Mouse (Mus musculus) frontal cortex, adult (tissue): ENCODE measurements around the gene Abcb5.

Experiments
- ATAC-seq: cut with Nextera tagmentation; 2 replicates; pipeline ENCODE4 v1.9.2; 2017; ENCODE audit warnings: mild to moderate bottlenecking, moderate library complexity, mixed read lengths; ENCODE audit not compliant: low TSS enrichment

Abcb5 gene

DNA sequence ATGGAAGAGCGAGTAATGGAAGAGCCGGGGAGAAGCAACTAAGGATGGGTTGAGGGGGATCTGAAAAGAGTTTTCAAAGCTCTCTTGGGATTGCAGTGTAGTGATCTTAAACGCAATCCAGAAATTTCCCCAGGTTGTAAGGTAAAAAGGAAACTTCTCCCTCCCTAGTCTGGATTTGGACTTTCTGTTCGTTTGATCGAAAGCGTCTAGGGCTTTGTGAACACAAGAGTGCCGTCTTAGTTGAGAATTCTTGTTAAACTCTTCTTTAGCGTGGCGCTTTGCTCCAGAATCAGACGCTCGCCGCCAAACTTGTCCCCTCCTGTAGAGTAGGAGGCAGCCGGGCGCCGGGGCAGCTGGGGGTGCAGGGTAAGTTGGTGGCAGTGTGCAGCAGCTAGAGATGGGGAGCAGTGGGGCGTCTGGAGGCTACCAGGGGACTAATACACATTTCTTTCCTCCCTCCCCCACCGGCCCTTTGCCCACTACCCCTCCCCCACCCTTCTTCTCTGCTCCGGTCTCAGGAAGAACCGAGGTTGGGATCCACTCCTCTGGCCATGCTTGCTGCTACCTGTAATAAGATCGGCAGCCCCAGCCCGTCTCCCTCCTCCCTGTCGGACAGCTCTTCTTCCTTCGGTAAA lies 118.2 kb downstream of the Abcb5 start:
- ATAC-seq, result no peak

DNA sequence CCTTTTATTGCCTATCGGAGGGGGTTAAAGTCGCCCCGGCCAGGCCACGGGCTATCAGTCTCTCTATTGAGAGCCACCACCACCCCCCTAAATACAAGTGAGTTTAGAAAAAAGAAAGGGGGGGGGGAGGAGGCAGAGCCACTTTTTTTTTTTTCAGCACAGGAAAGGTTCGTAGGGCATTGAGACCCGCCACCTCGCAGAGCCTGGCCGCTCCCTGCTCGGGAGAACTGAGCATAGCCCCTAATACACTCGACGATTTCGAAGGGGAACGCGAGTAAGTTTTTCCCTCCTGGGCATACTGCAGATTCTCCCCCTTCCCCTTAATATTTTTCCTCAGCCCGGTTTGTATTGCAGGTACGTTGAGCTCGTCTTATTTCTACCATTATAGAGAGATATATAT lies 118.8 kb downstream of the Abcb5 start:
- no peak for ATAC-seq

DNA sequence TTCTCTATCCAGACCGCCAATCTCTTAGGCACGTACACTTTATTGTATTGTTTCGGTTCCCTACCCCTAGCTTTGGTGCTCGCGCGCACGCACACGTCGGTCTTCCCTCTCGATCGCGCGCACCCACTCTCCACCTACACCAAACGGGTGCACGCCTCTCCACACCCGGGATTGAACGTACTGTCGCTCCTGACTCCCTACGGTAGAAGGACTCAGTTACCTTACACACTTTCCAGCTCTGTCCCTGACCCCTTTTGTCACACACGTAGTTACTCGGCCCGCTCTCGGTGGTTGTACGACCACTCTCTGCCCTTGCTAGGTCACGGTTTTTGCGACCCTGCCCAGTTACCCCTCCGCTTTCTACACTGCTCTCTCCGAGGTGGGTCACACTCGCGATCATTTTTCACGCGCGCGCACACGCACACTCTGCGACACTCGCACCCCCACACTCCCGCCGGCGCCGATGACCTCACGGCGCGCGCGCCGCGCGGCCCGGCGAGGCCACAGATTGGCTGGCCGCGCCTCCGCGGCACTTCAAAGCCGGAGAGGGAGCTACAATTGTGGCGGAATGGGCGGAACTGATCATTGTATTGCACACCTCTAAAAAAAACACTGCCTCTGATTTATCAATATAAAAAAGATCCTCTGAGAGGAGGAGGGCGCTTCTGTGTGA lies 119.4 kb downstream of the Abcb5 start:
- ATAC-seq, result peak; percentile 73

DNA sequence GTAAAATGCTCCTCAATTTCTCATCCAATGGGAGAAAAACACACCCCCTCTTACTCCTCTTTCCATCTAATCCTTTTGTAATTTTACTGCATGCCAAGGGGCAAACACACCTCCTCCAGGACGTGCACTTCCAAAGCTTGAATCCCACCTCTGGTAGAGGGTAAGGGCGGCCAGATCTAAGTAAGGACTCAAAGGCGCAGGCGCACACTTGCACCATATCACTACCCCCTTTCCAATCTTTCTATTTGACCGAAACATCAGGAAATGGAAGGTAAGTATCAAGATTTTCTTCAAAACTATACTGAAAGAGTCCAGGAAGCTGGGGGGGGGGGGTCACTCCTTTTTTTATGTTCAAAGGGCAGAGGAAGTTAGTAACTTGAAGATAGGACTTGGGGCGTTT lies 120.0 kb downstream of the Abcb5 start, which contains the start of gene Sp8:
TSS of gene Sp8 (plus strand) at position 109 of the 400 bp plus-strand sequence.
- no peak for ATAC-seq

DNA sequence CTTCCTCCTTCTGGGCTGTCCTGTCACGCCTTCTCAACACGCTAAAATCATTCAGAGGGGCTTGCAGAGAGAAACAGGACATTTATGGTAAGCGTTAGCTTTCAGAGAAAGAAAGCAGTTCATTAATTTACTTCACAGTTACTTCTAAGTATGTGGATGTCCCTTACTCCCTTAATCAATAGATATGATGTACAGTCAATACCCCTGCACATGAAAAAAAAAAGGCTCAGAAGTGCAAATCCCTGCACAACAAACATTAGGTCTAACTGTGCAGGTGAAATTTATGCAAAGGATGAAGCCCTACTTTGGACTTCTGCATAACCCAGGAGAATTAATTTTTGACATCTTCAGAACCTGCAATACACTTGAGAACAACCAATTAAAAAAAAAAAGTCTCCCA lies 120.9 kb downstream of the Abcb5 start:
- ATAC-seq, result no peak

DNA sequence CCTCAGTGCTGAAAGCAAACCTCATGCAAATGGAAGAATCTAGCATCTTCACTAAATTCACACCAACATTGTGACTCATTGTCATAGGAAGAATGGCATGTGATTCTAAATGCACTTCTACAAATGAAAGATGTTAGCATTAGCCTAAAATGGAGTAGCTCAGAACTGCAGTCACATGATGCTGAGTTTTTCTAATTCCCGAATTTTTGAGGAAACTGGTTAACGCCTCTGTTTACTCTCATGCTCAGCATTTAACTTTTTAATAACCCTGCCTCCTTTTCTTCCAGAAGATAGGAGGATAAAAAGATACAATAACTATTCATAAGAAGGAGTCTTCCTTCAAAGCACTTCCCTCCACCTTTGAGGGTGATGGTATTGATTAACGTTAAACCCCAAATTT lies 121.4 kb downstream of the Abcb5 start:
- ATAC-seq, result no peak

DNA sequence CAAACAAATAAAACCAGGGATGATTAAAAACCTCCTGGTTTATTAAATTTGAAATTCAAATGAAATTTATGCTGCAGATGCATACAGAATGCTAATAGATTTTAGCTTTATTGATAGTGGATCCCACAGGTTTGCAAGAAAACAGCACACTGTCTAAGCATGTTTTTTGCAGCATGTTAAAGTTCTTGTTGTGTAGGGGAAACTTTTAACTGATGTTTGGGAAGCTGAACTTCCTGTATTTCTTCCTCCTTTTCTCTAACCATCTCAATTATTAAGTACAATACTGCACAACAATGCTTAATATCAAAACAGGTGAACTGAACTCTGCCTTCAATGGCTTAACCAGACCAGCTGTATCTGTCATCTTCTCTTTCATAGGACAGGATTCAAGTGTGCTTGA lies 122.1 kb downstream of the Abcb5 start:
- no peak for ATAC-seq

DNA sequence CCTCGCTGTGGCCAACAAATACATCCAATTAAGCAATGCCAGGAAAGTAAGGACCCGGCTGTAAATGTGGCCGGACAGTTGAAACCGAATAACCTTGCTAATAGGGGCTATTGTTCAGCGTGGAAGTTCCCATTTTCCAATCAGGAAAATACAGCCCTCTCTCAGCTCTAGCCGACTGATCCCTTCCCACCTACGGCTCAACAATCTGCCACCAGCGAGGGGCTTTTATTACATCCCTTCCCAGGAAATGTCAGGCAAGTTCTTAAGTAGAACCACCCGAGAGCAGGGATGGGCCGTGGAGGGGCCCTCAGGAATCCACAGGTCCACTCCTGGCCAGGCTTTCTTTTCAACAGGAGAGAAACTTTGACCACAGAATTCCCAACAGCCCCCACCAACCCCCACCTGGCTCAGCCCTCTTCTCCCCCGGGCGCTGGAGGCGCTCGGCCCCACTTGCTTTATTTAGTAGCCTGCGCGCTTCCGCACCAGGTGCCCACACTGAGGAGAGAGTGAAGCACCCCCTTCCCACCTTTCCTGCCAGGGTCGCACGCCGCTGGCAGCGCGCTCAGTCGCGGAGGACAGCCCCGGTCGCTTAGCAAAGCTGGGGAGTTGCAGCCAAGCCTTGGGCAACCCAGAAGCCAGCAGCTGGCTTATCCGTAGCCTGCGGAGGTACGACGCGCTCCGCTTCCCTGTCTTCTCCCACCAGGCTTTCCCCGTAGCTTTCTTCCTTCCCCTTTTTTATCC lies 123.4 kb downstream of the Abcb5 start:
- no peak for ATAC-seq

DNA sequence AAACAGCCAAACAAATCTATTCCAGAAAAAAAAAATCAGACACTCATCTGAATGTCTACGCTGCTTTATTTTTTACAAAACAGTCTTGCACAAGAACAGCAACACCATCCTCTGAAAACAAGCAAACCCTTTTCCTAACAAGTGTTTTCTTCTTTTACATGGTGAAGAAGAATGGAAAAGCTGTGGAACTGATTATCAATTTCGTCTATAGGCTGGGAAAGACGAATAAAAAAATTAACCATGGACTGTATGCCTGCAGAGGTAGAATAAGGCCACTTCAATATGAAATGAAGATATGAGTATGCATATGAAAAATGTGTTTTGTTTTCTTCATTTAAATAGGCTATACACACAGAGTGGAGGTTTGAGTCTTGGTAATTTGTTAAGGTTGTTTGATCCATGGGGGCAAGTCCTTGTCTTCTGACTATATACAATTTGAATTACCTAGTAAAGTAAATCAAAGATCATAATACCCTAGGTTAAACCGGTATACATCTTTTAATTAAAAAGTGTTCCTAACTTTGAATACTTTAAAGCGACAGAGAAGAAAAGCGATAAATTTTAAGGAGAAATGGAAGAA lies 124.2 kb downstream of the Abcb5 start:
- no peak for ATAC-seq

DNA sequence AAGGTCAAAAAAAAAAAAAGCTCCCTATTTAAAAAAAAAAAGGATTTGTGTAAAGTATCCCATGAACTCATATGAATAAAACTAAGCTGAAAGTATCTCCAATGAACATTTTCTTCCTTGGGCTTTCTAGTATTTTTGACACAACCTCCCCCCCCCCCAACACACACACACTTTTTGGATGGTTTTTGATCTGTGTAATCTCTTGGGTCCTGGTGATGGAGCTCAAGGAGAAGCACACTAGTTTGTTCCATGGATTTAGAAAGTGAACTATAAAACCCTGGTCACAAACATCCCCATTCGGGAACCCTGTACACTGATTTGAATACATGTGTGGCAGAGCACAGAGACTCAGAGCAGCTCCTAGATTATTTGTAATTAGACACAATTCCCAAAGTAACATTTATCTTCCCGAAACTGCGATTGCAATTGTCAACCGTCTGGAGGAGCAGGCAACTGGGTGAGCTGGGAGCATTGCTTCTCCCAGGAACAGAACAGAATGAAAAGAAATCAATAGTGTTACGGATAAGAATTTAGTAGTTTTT lies 124.8 kb downstream of the Abcb5 start:
- ATAC-seq, result no peak

DNA sequence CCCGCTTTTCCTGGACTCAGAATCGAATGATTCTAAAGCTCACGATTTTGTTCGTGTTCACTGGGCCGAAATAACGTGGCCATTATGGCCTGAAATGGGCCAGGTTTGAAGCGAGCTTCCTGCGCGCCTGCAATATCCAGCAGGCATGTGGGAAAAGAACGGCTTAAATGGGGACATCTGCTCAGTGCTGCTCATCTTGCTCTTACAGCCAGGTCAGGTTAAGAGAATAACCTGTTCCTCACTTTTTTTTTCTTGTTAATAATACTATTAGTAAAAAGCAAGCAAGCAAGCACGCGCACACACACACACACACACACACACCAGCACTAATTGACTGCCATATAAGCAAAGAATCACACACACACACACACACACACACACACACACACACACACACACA lies 125.4 kb downstream of the Abcb5 start:
- no peak for ATAC-seq

DNA sequence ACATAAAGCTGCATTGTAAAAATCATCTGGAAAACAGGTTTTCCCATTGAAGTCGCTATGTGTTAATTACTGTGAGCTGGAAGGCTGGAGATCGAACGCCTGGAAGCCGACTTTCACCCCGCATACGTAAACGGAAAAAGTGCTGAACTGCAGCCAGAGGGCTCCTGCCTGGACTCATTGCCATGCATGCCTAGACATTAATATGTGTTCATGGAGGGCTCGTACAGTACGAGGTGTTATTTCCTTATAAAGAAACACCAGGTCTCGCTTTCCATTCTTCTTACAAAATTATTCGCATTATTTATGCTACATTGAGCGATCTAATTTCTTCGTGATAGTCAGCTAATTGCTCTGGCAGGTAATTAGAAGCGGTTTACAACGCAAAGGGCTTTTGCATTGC lies 125.9 kb downstream of the Abcb5 start:
- no peak for ATAC-seq

DNA sequence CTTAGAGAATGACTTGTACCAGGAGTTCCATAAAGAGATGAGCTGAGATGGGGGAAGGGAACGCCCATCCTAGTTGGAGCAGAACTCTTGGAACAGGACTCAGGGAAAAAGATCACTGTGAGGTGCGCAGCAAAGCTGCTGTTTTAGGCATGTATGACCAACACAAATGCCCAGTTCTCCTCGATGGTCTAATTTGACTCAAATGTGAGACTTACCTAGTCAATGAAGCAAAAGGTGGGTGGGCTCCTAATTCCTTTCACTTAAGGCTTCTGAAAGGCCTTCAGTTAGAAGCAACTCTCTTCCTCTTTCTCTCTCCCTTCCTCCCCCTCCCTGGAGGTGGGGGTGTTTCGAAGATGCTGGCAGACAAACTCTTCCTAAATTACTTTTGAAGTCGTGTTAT lies 126.8 kb downstream of the Abcb5 start:
- no peak for ATAC-seq

DNA sequence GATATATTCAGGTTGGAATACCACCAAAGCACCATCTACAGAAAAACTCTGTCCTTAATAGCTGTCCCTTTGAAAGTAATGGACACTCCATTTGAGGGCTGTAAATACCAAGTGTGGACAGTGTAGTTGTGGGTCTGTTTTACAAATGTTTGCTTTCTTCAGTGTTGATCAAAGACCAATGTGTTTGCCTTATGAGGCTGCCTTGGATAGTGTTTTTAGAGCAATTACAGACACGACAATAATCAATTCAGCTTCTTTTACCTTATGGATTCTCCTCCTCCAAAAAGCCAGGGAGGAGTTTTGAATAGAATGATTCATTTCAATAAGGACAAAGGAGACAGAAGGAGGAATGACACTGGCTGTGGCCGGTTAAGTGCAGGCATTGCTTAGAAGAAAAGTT lies 128.0 kb downstream of the Abcb5 start:
- no peak for ATAC-seq

DNA sequence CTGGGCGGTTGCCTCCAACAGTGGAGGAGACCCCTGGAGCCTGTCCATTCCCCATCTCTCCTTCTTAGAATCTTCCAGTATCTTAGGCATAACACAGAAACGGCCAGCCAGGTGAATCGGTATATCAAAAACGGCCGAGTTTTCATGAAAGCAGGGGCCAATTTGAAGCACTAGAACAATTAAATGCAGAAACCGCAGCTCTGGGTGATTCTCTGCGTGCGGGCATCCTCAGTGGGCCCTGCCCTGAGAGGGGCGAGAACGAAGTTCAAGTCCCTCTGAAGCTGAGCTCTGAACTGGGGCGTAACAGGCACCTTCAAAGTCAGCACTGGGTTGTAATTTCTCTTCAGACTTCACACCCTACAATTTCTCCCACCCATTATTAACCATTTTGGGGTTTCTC lies 128.9 kb downstream of the Abcb5 start:
- no peak for ATAC-seq

DNA sequence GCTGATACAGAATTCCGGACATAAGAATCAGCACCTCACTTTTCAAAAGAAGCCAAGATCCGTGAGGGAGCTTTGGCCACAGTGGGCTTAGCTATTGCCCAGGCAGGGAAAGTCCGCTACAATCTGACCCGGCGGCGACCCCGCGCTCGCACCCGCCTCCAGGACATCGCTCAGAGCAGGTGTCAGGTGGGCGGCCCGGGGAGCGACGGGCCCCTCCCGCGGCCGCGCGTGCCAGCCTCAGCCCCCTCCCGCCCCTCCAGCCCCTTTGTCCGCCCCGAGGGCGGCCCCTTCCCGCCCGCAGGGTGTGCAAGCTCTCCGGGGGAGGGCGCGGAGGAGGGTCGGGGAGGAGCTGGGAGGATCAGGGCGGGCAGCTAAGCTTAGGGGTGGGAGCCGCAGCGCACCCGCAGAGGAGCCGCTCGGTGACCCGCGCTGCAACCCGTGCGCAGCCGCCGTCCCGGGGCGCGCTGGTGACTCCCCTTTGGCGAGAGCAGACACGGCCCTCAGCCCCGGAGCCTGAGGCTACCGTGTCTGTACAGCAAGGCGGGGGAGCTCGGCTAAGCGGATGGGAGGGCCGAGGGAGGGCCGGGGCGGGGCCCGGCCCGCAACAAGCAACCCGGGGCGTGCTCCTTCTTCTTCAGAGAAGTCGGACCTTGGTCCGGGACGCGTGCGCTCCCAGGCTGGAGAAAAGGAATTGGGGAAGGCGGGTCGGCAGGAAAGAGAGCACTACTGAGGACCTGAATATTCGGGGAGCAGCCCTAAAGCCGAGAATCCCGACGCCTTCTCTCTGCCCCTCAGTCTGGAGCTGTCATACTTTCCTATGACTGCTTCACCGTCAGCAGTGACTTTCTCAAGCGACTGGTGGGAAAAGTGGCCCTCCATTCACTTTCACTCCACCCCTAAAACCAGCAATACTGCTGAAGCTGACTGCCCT lies 129.5 kb downstream of the Abcb5 start:
- ATAC-seq, result no peak

DNA sequence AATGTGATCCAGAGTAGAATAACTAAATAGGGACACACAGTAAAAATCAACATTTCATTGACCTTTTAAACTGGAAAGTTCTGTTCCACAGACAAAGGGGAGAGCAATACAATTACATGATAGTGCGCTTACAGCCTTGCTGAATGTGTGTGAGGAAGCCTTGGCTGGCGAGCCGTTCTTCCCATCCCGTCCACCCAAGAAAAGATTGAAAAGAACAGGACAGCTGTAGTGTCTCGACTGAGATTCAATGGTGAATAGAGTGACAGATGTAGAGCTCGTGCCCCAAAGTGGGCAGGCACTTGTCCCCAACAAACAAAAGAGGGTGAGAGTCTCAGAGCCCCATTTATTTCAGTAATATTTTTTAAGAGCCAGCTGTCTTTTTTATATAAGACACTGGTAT lies 136.3 kb downstream of the Abcb5 start:
- ATAC-seq, result no peak
